In the genomic region with DNA sequence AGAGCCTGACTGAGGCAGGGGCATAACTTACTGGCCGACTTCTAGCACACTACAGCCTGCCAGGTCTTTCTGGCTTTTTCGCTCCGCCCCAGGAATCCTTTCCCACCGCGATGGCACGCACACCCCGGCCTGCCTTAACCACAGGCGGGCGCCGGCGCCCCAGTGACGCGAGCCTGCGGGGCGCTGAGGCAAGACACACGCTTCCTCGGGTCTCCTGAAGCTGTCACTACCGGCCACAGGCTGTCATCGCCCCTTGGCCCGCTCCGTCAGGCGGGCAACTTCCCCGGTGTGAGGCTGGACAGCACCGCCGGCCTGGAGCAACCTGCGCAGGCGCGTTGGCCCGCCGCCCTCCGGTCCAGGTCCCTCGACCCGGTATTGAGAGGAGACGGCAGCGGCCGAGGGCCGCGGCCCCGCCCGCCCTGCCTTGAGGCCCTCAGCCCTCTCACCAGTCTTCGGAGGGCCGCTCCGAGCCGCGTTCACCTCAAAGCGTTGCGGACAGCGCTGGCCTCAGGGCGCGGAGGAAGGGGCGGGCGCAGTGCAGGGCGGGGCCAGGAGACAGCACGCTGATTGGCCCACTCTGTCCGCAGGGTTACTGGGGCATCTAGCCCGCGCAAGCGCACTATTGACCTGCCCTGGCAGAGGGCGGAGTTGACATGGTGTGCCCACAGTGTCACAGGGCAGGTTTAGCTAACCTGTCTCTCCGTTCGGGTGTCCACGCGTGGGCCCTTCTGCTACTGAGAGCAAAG, we compare ENCODE assay signal across 8 mouse cellular contexts. TPM values are rescaled to one million over a fixed set of nuclear protein-coding genes. Genes with fewer than 3 reads are reported as not detected.
DNase-seq lines count a peak whose midpoint lies in the region; ATAC-seq lines count a peak whose summit lies in the region.

No protein-coding gene starts in this region.

- peak overlapping the region; percentile 90 for H3K4me2 ChIP-seq in hindbrain, embryonic 14.5 days (replicated peaks)

- H3K9me3 ChIP-seq in hindbrain, embryonic 14.5 days (ENCODE audit: control insufficient read depth, low read length) = peaks cover 3% of the 10 kb centered on the region; the same call in 1 of the 2 replicates

- H3K27me3 ChIP-seq in hindbrain, embryonic 14.5 days (ENCODE audit: control insufficient read depth, insufficient read depth, low read length) = no peaks in the 10 kb centered on the region

- H3K9ac ChIP-seq in hindbrain, embryonic 14.5 days = peak overlapping the region; percentile 68

- H3K4me1 ChIP-seq in hindbrain, embryonic 14.5 days (replicated peaks; ENCODE audit: control insufficient read depth, insufficient read depth, low read length) = peaks cover 16% of the 10 kb centered on the region

- H3K4me3 ChIP-seq in hindbrain, embryonic 14.5 days (replicated peaks; ENCODE audit: low read length) = peak overlapping the region; percentile 50

- H3K27ac ChIP-seq in hindbrain, embryonic 14.5 days = peak overlapping the region; percentile 92

- peaks cover 34% of the 10 kb centered on the region for H3K36me3 ChIP-seq in hindbrain, embryonic 14.5 days (replicated peaks; ENCODE audit: control insufficient read depth, insufficient read depth)

- DNase-seq in T-cell, adult 2 months (ENCODE audit: low spot score) = peak; percentile 96
- peak; percentile 98 to 99 for DNase-seq in cerebellum, postnatal 25 days
- DNase-seq in frontal cortex, postnatal 25 days (ENCODE audit: low spot score in 2 of 2) = peak; percentile 94 to 95
- peak; percentile 94 for DNase-seq in hindbrain, embryonic 14.5 days (ENCODE audit: low spot score)
- peak; percentile 95 to 96 for DNase-seq in layer of hippocampus, postnatal 36 days
- DNase-seq in lung, postnatal 25 days (ENCODE audit: low spot score) = peak; percentile 98
- DNase-seq in retina, adult 2 months (ENCODE audit: low read depth, low spot score) = peak; percentile 94
- DNase-seq in thymus, postnatal 25 days = peak; percentile 96

- peak; percentile 99 for ATAC-seq in hindbrain, embryonic 14.5 days (ENCODE audit: low FRiP score)

- under 1% methylated on average over 57 of the region's 63 CpGs for WGBS in hindbrain, embryonic 14.5 days

RNA-seq across cellular contexts. Expression of a gene that starts 7.1 kb away (rescaled TPM):
- polyA plus RNA-seq in hindbrain, embryonic 14.5 days (2014; fragmentation: Nextera tagmentation; extraction: Ambion mirVana) = 38.3 and 44.3 TPM in 2 replicates
- total RNA-seq in layer of hippocampus, postnatal 36 days (2021) = 10 to 100 TPM; 44.0 to 51.2 TPM

RNA-seq across cellular contexts. Expression of a gene that starts 7.5 kb away (rescaled TPM):
- polyA plus RNA-seq in hindbrain, embryonic 14.5 days (2014; fragmentation: Nextera tagmentation; extraction: Ambion mirVana) = 34.3 and 36.5 TPM in 2 replicates
- 10 to 100 TPM; 50.3 to 52.9 TPM for total RNA-seq in layer of hippocampus, postnatal 36 days (2021)

RNA-seq across cellular contexts. Expression of a gene that starts 16.1 kb away (rescaled TPM):
- polyA plus RNA-seq in hindbrain, embryonic 14.5 days (2014; fragmentation: Nextera tagmentation; extraction: Ambion mirVana) = 13.5 and 16.2 TPM in 2 replicates
- 10 to 100 TPM; 27.6 to 31.4 TPM for total RNA-seq in layer of hippocampus, postnatal 36 days (2021)

RNA-seq across cellular contexts. Expression of a gene that starts 48.4 kb away (rescaled TPM):
- polyA plus RNA-seq in hindbrain, embryonic 14.5 days (2014; fragmentation: Nextera tagmentation; extraction: Ambion mirVana) = not detected in 2 replicates
- total RNA-seq in layer of hippocampus, postnatal 36 days (2021) = not detected

RNA-seq across cellular contexts. Expression of a gene that starts 55.8 kb away (rescaled TPM):
- polyA plus RNA-seq in hindbrain, embryonic 14.5 days (2014; fragmentation: Nextera tagmentation; extraction: Ambion mirVana) = not detected in 2 replicates
- under 1 TPM in 1 of 2 experiments, not detected in 1; 0.30 TPM for total RNA-seq in layer of hippocampus, postnatal 36 days (2021)

Comparison
In these comparisons a context has a peak if more than half of its experiments do, and no peak if none do; other contexts are left out.
1. Peak in every context shown above with its lines: DNase-seq, ATAC-seq, H3K4me3 ChIP-seq and H3K27ac ChIP-seq.